Mouse (Mus musculus) G1E (cell line): ENCODE data around the gene Sdc4. TPM values are rescaled to one million over a fixed set of nuclear protein-coding genes. Genes with fewer than 3 reads are reported as not detected.

Experiments
- ATAC-seq: 2 replicates; pipeline ENCODE4 v1.8.0; 2016; ENCODE audit warnings: mild to moderate bottlenecking; ENCODE audit not compliant: insufficient number of reproducible peaks, poor library complexity, low FRiP score, severe bottlenecking; ENCODE audit errors: extremely low read depth
- DNase-seq: peaks from one replicate; pipeline ENCODE4 v3.0.0; 2012; ENCODE audit warnings: low spot score
- H3K27me3 ChIP-seq: 2 replicates; pipeline ENCODE4 v1.6.1; 2012; ENCODE audit warnings: mild to moderate bottlenecking, low read length, inconsistent platforms; ENCODE audit not compliant: insufficient read depth
- H3K36me3 ChIP-seq: replicated peaks from 2 replicates; pipeline ENCODE3; 2012; ENCODE audit warnings: mild to moderate bottlenecking, inconsistent platforms
- H3K4me1 ChIP-seq: 2 replicates; pipeline ENCODE4 v1.6.1; 2012; ENCODE audit warnings: low read depth, low read length, inconsistent platforms, mixed read lengths; ENCODE audit not compliant: insufficient read depth
- H3K4me3 ChIP-seq: 2 replicates; pipeline ENCODE4 v1.5.1; 2012; ENCODE audit warnings: low read depth, mild to moderate bottlenecking, inconsistent platforms, low read length, moderate library complexity, mixed read lengths
- H3K9me3 ChIP-seq: replicated peaks from 2 replicates; pipeline ENCODE4 v1.6.1; 2012; ENCODE audit warnings: inconsistent platforms
- CTCF ChIP-seq: IDR thresholded peaks from 2 replicates; pipeline ENCODE4 v1.5.1; 2012; ENCODE audit warnings: low read depth, low read length, inconsistent platforms, mixed read lengths
- GATA1 ChIP-seq: IDR thresholded peaks from 2 replicates; pipeline ENCODE4 v1.6.1; 2012; ENCODE audit warnings: borderline replicate concordance, low read length, inconsistent platforms, mixed read lengths
- GATA2 ChIP-seq: IDR thresholded peaks from 2 replicates; pipeline ENCODE4 v1.6.1; 2012; ENCODE audit warnings: low read depth, low read length, inconsistent platforms, borderline replicate concordance
- POLR2AphosphoS5 ChIP-seq: IDR thresholded peaks from 2 replicates; pipeline ENCODE4 v1.6.1; 2012; ENCODE audit warnings: low read depth, low read length, inconsistent platforms; ENCODE audit not compliant: insufficient replicate concordance
- TAL1 ChIP-seq: conservative IDR thresholded peaks from 2 replicates; pipeline ENCODE4 v1.6.1; 2012; ENCODE audit warnings: low read depth, low read length, inconsistent platforms, mixed read lengths
- polyA plus RNA-seq: library from polyadenylated mRNA; stranded (reverse); fragments of >175 nt; gene quantifications from 2 replicates; pipeline ENCODE4 v1.2.3, GENCODE M21; 2012
- total RNA-seq, 2 experiments: library from RNA; stranded (forward) in 1 of 2; stranded (reverse) in 1 of 2; fragments of 200-1000 nt in 1 of 2; fragments of >200 nt in 1 of 2; fragmentation: Nextera tagmentation in 1 of 2; gene quantifications; 2 replicates each; pipeline ENCODE4 v1.2.3; 2014 to 2017

The Sdc4 gene
- total and polyA plus RNA-seq, 3 experiments, result 0.11 TPM; not detected in 2

GRCm38 (mm10) chr2:164393126-164393525 is 50.6 kb downstream of the Sdc4 start:
- TF ChIP-seq GATA1 (no peak), POLR2AphosphoS5 (no peak), TAL1 (no peak), CTCF (no peak), GATA2 (no peak)
- no peak for ATAC-seq
- Histone ChIP-seq H3K36me3 (no peaks in the 10 kb centered on the region), H3K27me3 (peaks cover 6% of the 10 kb centered on the region; the same call in 1 of the 2 replicates), H3K4me1 (no peaks in the 10 kb centered on the region), H3K4me3 (no peak overlapping the region), H3K9me3 (no peaks in the 10 kb centered on the region)
- no peak for DNase-seq

GRCm38 (mm10) chr2:164389499-164389898 is 54.2 kb downstream of the Sdc4 start:
- TF ChIP-seq POLR2AphosphoS5 (no peak), TAL1 (no peak)
- no peaks in the 10 kb centered on the region for H3K36me3 ChIP-seq
- H3K27me3 ChIP-seq, result peaks cover 6% of the 10 kb centered on the region; the same call in 1 of the 2 replicates
- no peak for ATAC-seq
- no peak overlapping the region; the same call in 1 of the 2 replicates for H3K4me3 ChIP-seq
- H3K4me1 ChIP-seq, result no peaks in the 10 kb centered on the region; the same call in 1 of the 2 replicates
- DNase-seq, result no peak
- H3K9me3 ChIP-seq, result no peaks in the 10 kb centered on the region

- no peak for TF ChIP-seq POLR2AphosphoS5
- TF ChIP-seq TAL1, result no peak
- TF ChIP-seq CTCF, result no peak
- no peak for TF ChIP-seq GATA2
- no peak for TF ChIP-seq GATA1
- Histone ChIP-seq H3K27me3 (peaks cover 6% of the 10 kb centered on the region; the same call in 1 of the 2 replicates), H3K36me3 (no peaks in the 10 kb centered on the region), H3K4me3 (no peak within 1 kb of the TSS; the same call in 1 of the 2 replicates), H3K4me1 (no peaks in the 10 kb centered on the region; the same call in 1 of the 2 replicates), H3K9me3 (no peaks in the 10 kb centered on the region)
- no peak for ATAC-seq
- DNase-seq, result no peak
Measured at GRCm38 (mm10) chr2:164389020-164389419, 54.7 kb downstream of the Sdc4 start, which contains the start of gene Slpi. Gene Slpi (minus strand): TSS chr2:164389095.

- Histone ChIP-seq H3K4me1 (no peaks in the 10 kb centered on the region; the same call in 1 of the 2 replicates), H3K27me3 (no peaks in the 10 kb centered on the region), H3K4me3 (no peak overlapping the region), H3K36me3 (no peaks in the 10 kb centered on the region), H3K9me3 (no peaks in the 10 kb centered on the region)
- ATAC-seq (no peak), DNase-seq (no peak)
- no peak for TF ChIP-seq POLR2AphosphoS5
Measured at GRCm38 (mm10) chr2:164386953-164387352, 56.7 kb downstream of the Sdc4 start.

GRCm38 (mm10) chr2:164385927-164386763 is 57.5 kb downstream of the Sdc4 start:
- Histone ChIP-seq H3K27me3 (no peaks in the 10 kb centered on the region), H3K9me3 (no peaks in the 10 kb centered on the region), H3K36me3 (no peaks in the 10 kb centered on the region), H3K4me1 (no peaks in the 10 kb centered on the region; the same call in 1 of the 2 replicates), H3K4me3 (no peak overlapping the region)
- no peak for ATAC-seq
- DNase-seq, result no peak
- TF ChIP-seq GATA2, result no peak
- no peak for TF ChIP-seq POLR2AphosphoS5
- no peak for TF ChIP-seq TAL1
- no peak for TF ChIP-seq CTCF
- no peak for TF ChIP-seq GATA1

- ATAC-seq, result no peak
- Histone ChIP-seq H3K36me3 (no peaks in the 10 kb centered on the region), H3K4me1 (no peaks in the 10 kb centered on the region; the same call in 1 of the 2 replicates), H3K27me3 (no peaks in the 10 kb centered on the region), H3K4me3 (no peak overlapping the region), H3K9me3 (no peaks in the 10 kb centered on the region)
- TF ChIP-seq GATA2 (no peak), TAL1 (no peak), GATA1 (no peak), CTCF (no peak), POLR2AphosphoS5 (no peak)
- DNase-seq, result no peak
Measured at GRCm38 (mm10) chr2:164383656-164384399, 59.9 kb downstream of the Sdc4 start.
